Mouse (Mus musculus) testis, adult 2 months (tissue): Measurements from ENCODE around the gene Spaca4.

Experiments used
- CTCF ChIP-seq: fragments of 200-500 bp; IDR thresholded peaks from 2 replicates; pipeline ENCODE4 v1.5.1; 2012; ENCODE audit warnings: low read depth, mild to moderate bottlenecking, inconsistent platforms, low read length, moderate library complexity; ENCODE audit not compliant: control insufficient read depth, insufficient read depth, insufficient replicate concordance
- POLR2A ChIP-seq: fragments of 200-500 bp; IDR thresholded peaks from 2 replicates; pipeline ENCODE4 v1.6.1; 2012; ENCODE audit warnings: low read depth, mild to moderate bottlenecking, inconsistent platforms, low read length, moderate library complexity; ENCODE audit not compliant: control insufficient read depth

DNA sequence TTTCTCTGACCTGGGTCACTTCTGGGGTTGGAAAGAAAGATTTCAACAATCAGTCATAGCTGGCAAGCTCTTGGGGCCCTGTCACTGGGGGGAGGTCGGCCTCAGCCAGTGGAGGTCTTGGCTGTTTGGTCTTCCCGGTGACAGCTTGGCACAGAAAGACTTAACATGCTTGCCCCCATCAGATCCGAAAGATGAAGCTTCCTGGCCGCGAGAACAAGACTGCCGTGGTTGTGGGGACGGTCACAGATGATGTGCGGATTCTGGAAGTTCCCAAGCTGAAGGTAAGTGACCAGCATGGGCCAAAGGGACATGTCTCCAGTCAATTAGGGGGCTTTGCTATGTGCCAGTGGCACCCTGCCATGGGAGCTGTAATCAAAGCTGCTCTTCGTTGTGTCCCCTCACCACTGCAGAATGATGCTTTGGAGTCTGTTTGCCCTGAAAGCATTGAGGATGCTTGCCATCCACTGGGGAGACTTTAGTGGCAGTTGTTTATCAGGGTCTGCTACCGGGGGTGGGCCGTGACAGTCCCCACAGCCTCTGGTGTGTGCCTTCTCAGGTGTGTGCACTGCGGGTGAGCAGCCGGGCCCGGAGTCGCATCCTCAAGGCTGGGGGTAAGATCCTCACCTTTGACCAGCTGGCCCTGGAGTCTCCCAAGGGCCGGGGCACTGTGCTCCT is 5.7 kb downstream of the Spaca4 start:
- TF ChIP-seq CTCF (no peak), POLR2A (no peak)
